ENCODE assay signal across 35 mouse cellular contexts in genomic region chrX:6518421-6518820, GRCm38 (mm10).
"Had no signal": no experiment of that assay in that cellular context is flagged by ENCODE, and none has a peak within 500 bp of the region (broad histone marks: within the 10 kb centered on the region; RNA-seq: fewer than 3 reads in every experiment).

No protein-coding gene starts in this region.

- H3K27me3 ChIP-seq: heart, embryonic 12.5 days; heart, embryonic 13.5 days; heart, embryonic 15.5 days; hindbrain, embryonic 12.5 days; hindbrain, embryonic 13.5 days; hindbrain, embryonic 15.5 days; intestine, embryonic 15.5 days; kidney, embryonic 15.5 days had no signal

- ATAC-seq: hindbrain, embryonic 16.5 days; hindbrain, postnatal 0 days; inflammation-experienced regulatory T-cells, adult 6 months; intestine, embryonic 15.5 days; intestine, embryonic 16.5 days; intestine, postnatal 0 days had no signal

- DNase-seq: heart, postnatal 10 days; heart, postnatal 14 days; heart, postnatal 36 days; heart, postnatal 4 days; kidney, adult 11 months; kidney, adult 18-20 months; kidney, adult 2 months; kidney, adult 8-10 months; kidney, adult 9 months; kidney, postnatal 10 days; kidney, postnatal 14 days; kidney, postnatal 25 days; kidney, postnatal 36 days; kidney, postnatal 4 days; layer of hippocampus, adult 9-11 months; layer of hippocampus, postnatal 36 days had no signal

- H3K27ac ChIP-seq: heart, embryonic 10.5 days; heart, embryonic 13.5 days; heart, embryonic 15.5 days; hindbrain, embryonic 10.5 days; hindbrain, embryonic 12.5 days; hindbrain, embryonic 13.5 days; hindbrain, embryonic 14.5 days; hindbrain, embryonic 15.5 days; hindbrain, postnatal 0 days; intestine, embryonic 15.5 days; kidney, embryonic 15.5 days; kidney, postnatal 0 days; layer of hippocampus, adult 2 months had no signal

- H3K4me1 ChIP-seq: heart, embryonic 10.5 days; heart, embryonic 12.5 days; heart, embryonic 13.5 days; heart, embryonic 15.5 days; hindbrain, embryonic 10.5 days; hindbrain, embryonic 12.5 days; hindbrain, embryonic 13.5 days; hindbrain, embryonic 15.5 days; intestine, embryonic 15.5 days; kidney, embryonic 15.5 days had no signal

- H3K9me3 ChIP-seq: heart, embryonic 10.5 days; heart, embryonic 12.5 days; heart, embryonic 13.5 days; heart, embryonic 15.5 days; hindbrain, embryonic 10.5 days; hindbrain, embryonic 12.5 days; hindbrain, embryonic 13.5 days; hindbrain, embryonic 15.5 days; intestine, embryonic 15.5 days; kidney, embryonic 15.5 days had no signal

- H3K36me3 ChIP-seq: heart, embryonic 10.5 days; heart, embryonic 12.5 days; heart, embryonic 13.5 days; heart, embryonic 15.5 days; hindbrain, embryonic 10.5 days; hindbrain, embryonic 12.5 days; hindbrain, embryonic 13.5 days; hindbrain, embryonic 15.5 days; intestine, embryonic 15.5 days; kidney, embryonic 15.5 days had no signal

- H3K4me3 ChIP-seq: heart, embryonic 10.5 days; heart, embryonic 12.5 days; heart, embryonic 13.5 days; heart, embryonic 15.5 days; hindbrain, embryonic 10.5 days; hindbrain, embryonic 12.5 days; hindbrain, embryonic 13.5 days; hindbrain, embryonic 15.5 days; intestine, embryonic 15.5 days; kidney, embryonic 15.5 days; layer of hippocampus, adult 2 months had no signal

- H3K9ac ChIP-seq: heart, embryonic 12.5 days; heart, embryonic 13.5 days; heart, embryonic 15.5 days; hindbrain, embryonic 12.5 days; hindbrain, embryonic 13.5 days; hindbrain, embryonic 14.5 days; hindbrain, embryonic 15.5 days; intestine, embryonic 15.5 days; kidney, embryonic 15.5 days had no signal

- H3K4me2 ChIP-seq: heart, embryonic 11.5 days; heart, embryonic 12.5 days; heart, embryonic 13.5 days; heart, embryonic 15.5 days; hindbrain, embryonic 12.5 days; hindbrain, embryonic 13.5 days; hindbrain, embryonic 14.5 days; hindbrain, embryonic 15.5 days; intestine, embryonic 15.5 days; kidney, embryonic 15.5 days had no signal
